Mouse (Mus musculus) liver, embryonic 14.5 days (tissue): Measurements from ENCODE around the gene Atf4. TPM values are rescaled to one million over a fixed set of nuclear protein-coding genes. Genes with fewer than 3 reads are reported as not detected.

ENCODE experiments used
- ATAC-seq: fragments of 200-750 bp; cut with Nextera tagmentation; 2 replicates; pipeline ENCODE4 v1.8.0; 2017; ENCODE audit warnings: moderate number of reproducible peaks, mild to moderate bottlenecking, moderate library complexity; ENCODE audit not compliant: insufficient read depth
- DNase-seq, 3 experiments: peaks; one replicate each; pipeline ENCODE4 v3.0.0-alpha.2; 2012 to 2013; ENCODE audit warnings: low read depth in 3 of 3, low spot score in 3 of 3
- H3K27ac ChIP-seq: fragments of 300-500 bp; sonication (generic); 2 replicates; pipeline ENCODE4 v1.5.1; 2014; ENCODE audit warnings: moderate library complexity, mild to moderate bottlenecking, control low read depth, inconsistent platforms
- H3K27me3 ChIP-seq: fragments of 300-500 bp; sonication (generic); 2 replicates; pipeline ENCODE4 v1.6.1; 2014; ENCODE audit warnings: mild to moderate bottlenecking, low read length, moderate library complexity; ENCODE audit not compliant: control insufficient read depth, insufficient read depth
- H3K36me3 ChIP-seq: fragments of 300-500 bp; sonication (generic); replicated peaks from 2 replicates; pipeline ENCODE4 v1.6.1; 2014; ENCODE audit warnings: low read depth; ENCODE audit not compliant: control insufficient read depth, insufficient read depth
- H3K4me1 ChIP-seq, 2 experiments: fragments of 200-500 bp in 1 of 2; fragments of 300-500 bp in 1 of 2; sonication (generic) in 1 of 2; replicated peaks; 2 replicates each; pipeline ENCODE4 v1.6.1; 2012 to 2014; ENCODE audit warnings: antibody characterized with exemption in 1 of 2, inconsistent platforms in 1 of 2, low read length in 1 of 2; ENCODE audit not compliant: control insufficient read depth in 2 of 2, insufficient read depth in 2 of 2
- H3K4me2 ChIP-seq: fragments of 300-500 bp; sonication (generic); 2 replicates; pipeline ENCODE4 v1.6.1; 2014; ENCODE audit warnings: low read depth, mild to moderate bottlenecking, control low read depth, moderate library complexity
- H3K4me3 ChIP-seq, 2 experiments: fragments of 200-500 bp in 1 of 2; fragments of 300-500 bp in 1 of 2; sonication (generic) in 1 of 2; 2 replicates each; pipeline ENCODE4 v1.5.1; 2012 to 2014; ENCODE audit warnings: low read depth in 2 of 2, low read length in 2 of 2, mild to moderate bottlenecking in 2 of 2, control low read depth in 1 of 2, inconsistent platforms in 1 of 2, moderate library complexity in 1 of 2; ENCODE audit not compliant: insufficient read depth in 1 of 2
- H3K9ac ChIP-seq: fragments of 300-500 bp; sonication (generic); replicated peaks from 2 replicates; pipeline ENCODE4 v1.6.1; 2014; ENCODE audit warnings: mild to moderate bottlenecking, control low read depth, moderate library complexity
- H3K9me3 ChIP-seq: fragments of 300-500 bp; sonication (generic); 2 replicates; pipeline ENCODE4 v1.6.1; 2016; ENCODE audit warnings: low read length, mixed read lengths; ENCODE audit not compliant: control insufficient read depth
- CTCF ChIP-seq: IDR thresholded peaks from 2 replicates; pipeline ENCODE4 v1.5.1; 2016; ENCODE audit warnings: antibody characterized with exemption, low read depth, control low read depth
- EP300 ChIP-seq: IDR thresholded peaks from 2 replicates; pipeline ENCODE4 v1.6.1; 2016; ENCODE audit warnings: antibody characterized with exemption, low read depth
- WGBS: fragments of 180-500 bp; shearing (Covaris S2); extraction: QIAGEN DNeasy Blood & Tissue Kit; methylation state at CpG from one replicate; pipeline ENCODE4 v1.1.7; 2014; ENCODE audit not compliant: insufficient replicate concordance; 5-methylcytosine and 5-hydroxymethylcytosine counted together
- polyA plus RNA-seq, 2 experiments: library from polyadenylated mRNA; depleted of rRNA in 1 of 2; stranded (reverse) in 1 of 2; unstranded in 1 of 2; fragments of >200 nt; fragmentation: Nextera tagmentation in 1 of 2; extraction: Ambion mirVana in 1 of 2; gene quantifications; 2 replicates each; pipeline versions ENCODE4 v1.2.1 to v1.2.3; 2012 to 2014

Gene Atf4
- polyA plus RNA-seq, 2 experiments, result 108 to 246 TPM

DNA sequence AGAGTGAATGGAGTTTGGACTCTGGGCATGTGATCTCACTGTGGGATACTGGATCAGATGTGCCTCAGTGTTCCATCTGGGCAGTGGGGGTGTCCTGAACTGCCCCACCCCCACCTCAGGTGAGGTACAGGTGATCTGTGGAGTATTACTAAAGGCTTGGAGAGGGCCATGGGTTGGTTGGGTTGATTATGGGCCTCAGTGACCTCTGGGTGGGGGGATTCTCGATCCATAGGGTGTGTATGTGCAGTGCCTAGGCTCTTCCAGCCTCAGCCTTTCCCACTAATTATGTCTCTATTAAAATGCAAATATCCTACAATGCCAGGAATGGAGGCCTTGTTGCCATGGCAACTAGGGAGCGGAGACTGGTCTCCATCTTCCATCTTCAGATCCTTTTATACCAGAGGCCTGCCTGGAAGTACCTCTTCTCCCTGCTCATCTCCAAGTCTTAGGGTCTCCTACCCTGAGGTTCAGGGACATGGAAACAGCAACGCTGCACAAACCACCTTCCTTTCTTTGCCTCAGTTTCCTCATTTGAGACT is 16.9 kb downstream of the Atf4 start:
- ATAC-seq (no peak), DNase-seq (no peak)
- Histone ChIP-seq H3K27me3 (no peaks in the 10 kb centered on the region), H3K4me3 (no peak overlapping the region), H3K9me3 (no peaks in the 10 kb centered on the region), H3K4me2 (no peak overlapping the region), H3K4me1 (no peaks in the 10 kb centered on the region), H3K36me3 (no peaks in the 10 kb centered on the region), H3K27ac (no peak overlapping the region), H3K9ac (no peak overlapping the region)
- TF ChIP-seq EP300, result no peak
- no peak for TF ChIP-seq CTCF
- WGBS, result 36% methylated on average over 3 of the region's 3 CpGs

DNA sequence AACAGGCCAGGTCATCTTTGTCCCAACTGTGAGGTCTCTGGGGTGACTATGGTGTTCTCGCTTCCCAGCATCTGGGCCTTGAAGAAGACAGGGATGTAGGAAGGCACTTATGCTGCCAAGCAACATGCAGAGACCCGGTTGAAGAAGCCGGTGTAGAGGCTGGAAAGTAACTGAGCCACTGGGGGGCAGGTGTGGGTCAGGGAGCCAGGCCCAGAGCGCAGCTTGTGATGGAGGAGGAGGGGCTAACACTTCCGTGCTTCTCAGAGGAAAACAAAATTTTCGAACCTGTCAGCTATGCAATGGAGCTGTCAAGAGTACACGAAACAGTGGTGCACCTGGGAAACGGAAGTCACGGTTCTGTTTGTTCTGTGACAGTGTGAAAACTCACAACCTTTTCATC is 22.1 kb downstream of the Atf4 start:
- Histone ChIP-seq H3K27ac (no peak overlapping the region), H3K9ac (no peak overlapping the region), H3K4me3 (no peak overlapping the region), H3K36me3 (no peaks in the 10 kb centered on the region), H3K4me1 (no peaks in the 10 kb centered on the region), H3K27me3 (no peaks in the 10 kb centered on the region; the same call in 1 of the 2 replicates), H3K4me2 (no peak overlapping the region), H3K9me3 (no peaks in the 10 kb centered on the region)
- 30% methylated on average over 9 of the region's 9 CpGs for WGBS
- TF ChIP-seq CTCF, result peak; percentile 24; the same call in 1 of the 2 replicates
- TF ChIP-seq EP300, result no peak
- ATAC-seq (no peak), DNase-seq (no peak)

GRCm38 (mm10) chr15:80277625-80278024 is 22.6 kb downstream of the Atf4 start:
- Histone ChIP-seq H3K9me3 (no peaks in the 10 kb centered on the region), H3K27me3 (no peaks in the 10 kb centered on the region; the same call in 1 of the 2 replicates), H3K27ac (no peak overlapping the region), H3K4me3 (no peak overlapping the region), H3K9ac (no peak overlapping the region), H3K4me2 (no peak overlapping the region), H3K36me3 (no peaks in the 10 kb centered on the region), H3K4me1 (no peaks in the 10 kb centered on the region)
- 3% methylated on average over 6 of the region's 6 CpGs for WGBS
- no peak for ATAC-seq
- TF ChIP-seq CTCF, result no peak
- no peak for TF ChIP-seq EP300
- peak in 1 of 3 experiments; percentile 30 for DNase-seq

GRCm38 (mm10) chr15:80278121-80278759 is 23.3 kb downstream of the Atf4 start:
- Histone ChIP-seq H3K4me1 (no peaks in the 10 kb centered on the region), H3K4me3 (no peak overlapping the region), H3K4me2 (no peak overlapping the region), H3K36me3 (no peaks in the 10 kb centered on the region), H3K9ac (no peak overlapping the region), H3K27me3 (no peaks in the 10 kb centered on the region; the same call in 1 of the 2 replicates), H3K27ac (no peak overlapping the region), H3K9me3 (no peaks in the 10 kb centered on the region)
- TF ChIP-seq CTCF, result no peak
- TF ChIP-seq EP300, result no peak
- DNase-seq, result no peak
- ATAC-seq, result no peak
- 49% methylated on average over 5 of the region's 5 CpGs for WGBS

- 67% methylated on average over 2 of the region's 2 CpGs for WGBS
- no peak for DNase-seq
- H3K27ac ChIP-seq, result no peak overlapping the region
- TF ChIP-seq EP300, result no peak
- TF ChIP-seq CTCF, result no peak
- H3K27me3 ChIP-seq, result no peaks in the 10 kb centered on the region; the same call in 1 of the 2 replicates
- no peaks in the 10 kb centered on the region for H3K36me3 ChIP-seq
- no peak overlapping the region for H3K4me3 ChIP-seq
- no peak overlapping the region for H3K9ac ChIP-seq
- no peaks in the 10 kb centered on the region for H3K4me1 ChIP-seq
- ATAC-seq, result no peak
- no peak overlapping the region for H3K4me2 ChIP-seq
- no peaks in the 10 kb centered on the region for H3K9me3 ChIP-seq
These were observed 24.1 kb downstream of the Atf4 start for GRCm38 (mm10) chr15:80279053-80279452.
